Mouse (Mus musculus): ENCODE data around the gene Tor2a. TPM values are rescaled to one million over a fixed set of nuclear protein-coding genes. Genes with fewer than 3 reads are reported as not detected.

The Tor2a gene
- polyA plus RNA-seq, 1 experiment from 2014 or later = 55.8 TPM

GRCm38 (mm10) chr2:32718761-32719160, 38.3 kb upstream of the Tor2a start:
- H3K4me1 ChIP-seq = peaks cover 12% of the 10 kb centered on the region
- H3K9ac ChIP-seq = no peak overlapping the region
- H3K27ac ChIP-seq = no peak overlapping the region
- H3K4me3 ChIP-seq = no peak overlapping the region
- H3K27me3 ChIP-seq = no peaks in the 10 kb centered on the region
- no peak; the same call in 1 of the 2 replicates for ATAC-seq
- H3K36me3 ChIP-seq (ENCODE audit: poor library complexity, severe bottlenecking) = no peaks in the 10 kb centered on the region
- 38% methylated on average over 9 of the region's 9 CpGs for WGBS
- H3K4me2 ChIP-seq = no peak overlapping the region
- H3K9me3 ChIP-seq (replicated peaks) = no peaks in the 10 kb centered on the region

GRCm38 (mm10) chr2:32720053-32720452, 37.0 kb upstream of the Tor2a start:
- 84% methylated on average over 3 of the region's 3 CpGs for WGBS

GRCm38 (mm10) chr2:32720681-32721229, 36.3 kb upstream of the Tor2a start, which contains the start of gene Sh2d3c:
TSS of gene Sh2d3c (plus strand) at chr2:32721055.
- Histone ChIP-seq H3K9ac (peak within 1 kb of the TSS; percentile 45; the same call in 1 of the 2 replicates), H3K36me3 (ENCODE audit: poor library complexity, severe bottlenecking) (no peaks in the 10 kb centered on the region), H3K9me3 (replicated peaks) (no peaks in the 10 kb centered on the region), H3K4me2 (no peak within 1 kb of the TSS), H3K4me3 (no peak within 1 kb of the TSS), H3K4me1 (peaks cover 5% of the 10 kb centered on the region), H3K27ac (no peak within 1 kb of the TSS), H3K27me3 (no peaks in the 10 kb centered on the region)
- ATAC-seq = no peak
- 57% methylated on average over 8 of the region's 8 CpGs for WGBS

More at GRCm38 (mm10) chr2:32720053-32720452, 37.0 kb upstream of the Tor2a start:
- H3K36me3 ChIP-seq (ENCODE audit: poor library complexity, severe bottlenecking) = no peaks in the 10 kb centered on the region
- H3K27ac ChIP-seq = no peak overlapping the region
- ATAC-seq = no peak
- H3K4me3 ChIP-seq = no peak overlapping the region
- peaks cover 5% of the 10 kb centered on the region for H3K4me1 ChIP-seq
- H3K4me2 ChIP-seq = no peak overlapping the region
- H3K9me3 ChIP-seq (replicated peaks) = no peaks in the 10 kb centered on the region
- H3K9ac ChIP-seq = no peak overlapping the region
- no peaks in the 10 kb centered on the region for H3K27me3 ChIP-seq

- Histone ChIP-seq H3K9ac (peak overlapping the region; percentile 21; the same call in 1 of the 2 replicates), H3K4me3 (no peak overlapping the region), H3K4me1 (peaks cover 7% of the 10 kb centered on the region), H3K27ac (no peak overlapping the region), H3K27me3 (no peaks in the 10 kb centered on the region), H3K36me3 (ENCODE audit: poor library complexity, severe bottlenecking) (no peaks in the 10 kb centered on the region), H3K9me3 (replicated peaks) (no peaks in the 10 kb centered on the region), H3K4me2 (no peak overlapping the region)
- 51% methylated on average over 6 of the region's 6 CpGs for WGBS
- no peak for ATAC-seq
Observed at GRCm38 (mm10) chr2:32722046-32722445, 35.0 kb upstream of the Tor2a start.

DNA sequence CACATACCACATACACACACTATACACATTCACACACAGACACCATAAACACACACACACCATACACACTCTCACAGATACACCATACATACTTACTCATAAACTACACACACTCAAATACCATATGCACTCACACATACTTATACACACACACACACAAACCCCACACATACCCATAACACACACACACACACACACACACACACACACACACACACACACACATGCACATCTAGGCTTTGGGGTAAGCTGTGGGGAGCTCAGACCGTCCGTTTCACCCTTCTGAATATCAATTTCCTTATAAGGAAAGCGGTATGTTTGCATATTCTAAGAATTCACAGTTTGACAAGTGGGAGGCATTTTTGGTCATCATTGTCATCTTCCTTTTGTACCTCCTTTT, 34.5 kb upstream of the Tor2a start:
- Histone ChIP-seq H3K9ac (no peak overlapping the region), H3K4me1 (peaks cover 8% of the 10 kb centered on the region), H3K4me3 (no peak overlapping the region), H3K4me2 (no peak overlapping the region), H3K9me3 (replicated peaks) (no peaks in the 10 kb centered on the region), H3K27ac (no peak overlapping the region), H3K27me3 (no peaks in the 10 kb centered on the region), H3K36me3 (ENCODE audit: poor library complexity, severe bottlenecking) (no peaks in the 10 kb centered on the region)
- no peak for ATAC-seq
- 89% methylated on average over 3 of the region's 3 CpGs for WGBS

DNA sequence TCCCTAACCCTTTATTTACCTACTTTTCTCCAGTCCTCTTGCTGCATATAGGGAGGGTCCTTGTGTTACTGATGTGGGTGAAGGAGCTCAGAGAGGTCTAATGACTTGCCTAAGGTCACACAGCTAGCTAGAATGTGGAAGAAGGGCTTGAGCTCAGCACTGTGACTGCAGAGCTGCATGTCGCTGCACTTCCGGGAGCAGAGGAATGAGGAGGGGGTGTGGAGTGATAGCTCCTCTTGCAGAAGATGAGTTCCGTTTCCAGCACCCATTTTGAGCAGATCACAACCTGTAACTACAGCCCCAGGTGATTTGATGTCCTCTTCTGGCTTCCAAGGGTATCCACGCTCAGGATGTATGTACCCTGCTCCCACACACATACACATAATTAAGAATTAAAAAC, 32.9 kb upstream of the Tor2a start:
- Histone ChIP-seq H3K9ac (no peak overlapping the region), H3K27ac (no peak overlapping the region), H3K4me2 (no peak overlapping the region), H3K36me3 (ENCODE audit: poor library complexity, severe bottlenecking) (no peaks in the 10 kb centered on the region), H3K9me3 (replicated peaks) (no peaks in the 10 kb centered on the region), H3K27me3 (0 out of 2 replicates have a peak, but pooled peaks cover 3% of the 10 kb centered on the region), H3K4me3 (no peak overlapping the region), H3K4me1 (peaks cover 3% of the 10 kb centered on the region; the same call in 1 of the 2 replicates)
- ATAC-seq = no peak
- WGBS = 87% methylated on average over 4 of the region's 4 CpGs

DNA sequence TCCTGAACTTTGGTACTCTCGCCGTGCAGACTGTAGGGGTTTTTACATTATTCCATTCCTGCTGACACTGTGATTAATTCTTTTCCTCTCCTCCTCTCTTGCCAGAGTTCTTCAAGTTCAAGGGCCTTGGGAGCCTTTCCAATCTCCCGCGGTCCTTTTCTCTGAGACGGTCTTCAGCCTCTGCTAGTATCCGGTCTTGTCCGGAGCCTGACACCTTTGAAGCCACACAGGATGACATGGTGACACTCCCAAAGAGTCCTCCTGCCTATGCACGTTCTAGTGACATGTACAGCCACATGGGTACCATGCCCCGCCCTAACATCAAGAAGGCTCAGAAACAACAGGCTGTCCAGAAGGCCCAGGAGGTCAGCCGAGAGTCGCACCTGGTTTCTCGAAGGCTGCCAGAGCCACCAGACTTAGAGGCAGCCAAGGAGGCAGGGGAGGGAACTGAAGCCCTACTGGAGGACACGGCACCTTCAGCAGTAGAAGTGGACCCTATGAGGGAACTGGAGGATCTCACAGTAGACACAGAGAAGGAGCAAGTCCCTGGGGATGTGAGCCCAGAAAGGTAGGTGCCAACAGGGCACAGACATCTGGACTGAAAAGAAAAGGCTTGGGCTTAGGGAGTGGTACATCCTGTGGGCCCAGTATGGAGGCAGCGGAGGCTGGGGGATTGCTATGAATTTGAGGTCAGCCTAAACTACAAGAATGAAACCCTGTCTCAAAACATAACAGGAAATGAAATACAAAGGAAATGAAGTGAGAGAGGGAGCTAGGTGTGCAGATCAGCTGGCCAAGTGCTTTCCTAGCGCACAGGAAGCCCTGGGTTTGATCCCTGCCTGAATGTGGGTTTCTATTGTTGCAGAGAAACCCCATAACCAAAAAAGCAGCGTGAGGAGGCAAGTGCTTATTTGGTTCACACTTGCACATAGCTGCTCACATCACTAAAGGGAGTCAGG, 31.9 kb upstream of the Tor2a start:
- WGBS = 84% methylated on average over 16 of the region's 16 CpGs
- no peak overlapping the region for H3K9ac ChIP-seq
- no peak overlapping the region for H3K4me2 ChIP-seq
- H3K4me3 ChIP-seq = no peak overlapping the region
- no peak for ATAC-seq
- H3K27ac ChIP-seq = no peak overlapping the region
- no peaks in the 10 kb centered on the region for H3K9me3 ChIP-seq (replicated peaks)
- H3K4me1 ChIP-seq = peaks cover 3% of the 10 kb centered on the region; the same call in 1 of the 2 replicates
- H3K27me3 ChIP-seq = 0 out of 2 replicates have a peak, but pooled peaks cover 3% of the 10 kb centered on the region
- H3K36me3 ChIP-seq (ENCODE audit: poor library complexity, severe bottlenecking) = no peaks in the 10 kb centered on the region

GRCm38 (mm10) chr2:32727435-32727834, 29.6 kb upstream of the Tor2a start:
- under 1% methylated on average over 16 of the region's 16 CpGs for WGBS
- peak overlapping the region; percentile 57 for H3K4me2 ChIP-seq
- H3K4me1 ChIP-seq = peaks cover 3% of the 10 kb centered on the region; the same call in 1 of the 2 replicates
- no peaks in the 10 kb centered on the region for H3K9me3 ChIP-seq (replicated peaks)
- ATAC-seq = peak; percentile 98
- peak overlapping the region; percentile 50; the same call in 1 of the 2 replicates for H3K9ac ChIP-seq
- H3K27ac ChIP-seq = no peak overlapping the region
- peak overlapping the region; percentile 30 for H3K4me3 ChIP-seq
- H3K27me3 ChIP-seq = 0 out of 2 replicates have a peak, but pooled peaks cover 3% of the 10 kb centered on the region
- no peaks in the 10 kb centered on the region for H3K36me3 ChIP-seq (ENCODE audit: poor library complexity, severe bottlenecking)

- H3K9me3 ChIP-seq (replicated peaks) = no peaks in the 10 kb centered on the region
- H3K4me1 ChIP-seq = peaks cover 3% of the 10 kb centered on the region; the same call in 1 of the 2 replicates
- WGBS = 61% methylated on average over 7 of the region's 7 CpGs
- no peaks in the 10 kb centered on the region for H3K36me3 ChIP-seq (ENCODE audit: poor library complexity, severe bottlenecking)
- no peak for ATAC-seq
- H3K9ac ChIP-seq = peak overlapping the region; percentile 5; the same call in 1 of the 2 replicates
- H3K27ac ChIP-seq = no peak overlapping the region
- no peak overlapping the region for H3K4me3 ChIP-seq
- 0 out of 2 replicates have a peak, but pooled peaks cover 3% of the 10 kb centered on the region for H3K27me3 ChIP-seq
- no peak overlapping the region for H3K4me2 ChIP-seq
Observed at GRCm38 (mm10) chr2:32728463-32728862, 28.6 kb upstream of the Tor2a start.

DNA sequence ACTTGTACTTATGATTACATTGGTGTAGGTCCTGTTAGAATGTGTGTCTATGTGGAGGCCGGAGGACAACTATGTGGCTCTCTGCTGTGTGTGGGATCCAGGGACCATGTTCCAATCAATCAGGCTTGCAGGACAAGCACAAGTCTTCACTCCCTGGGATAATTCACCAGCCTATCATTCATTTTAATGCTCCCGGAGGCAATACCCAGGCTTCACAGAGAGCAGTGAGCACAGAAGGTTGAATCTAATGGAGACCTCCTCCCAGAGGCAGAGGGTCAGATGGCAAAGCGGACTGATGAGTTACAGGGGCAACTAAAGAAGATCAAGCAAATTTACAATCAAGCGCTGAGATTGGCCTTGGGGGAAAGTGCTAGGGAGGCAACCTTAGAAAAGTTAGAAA, 27.5 kb upstream of the Tor2a start:
- 76% methylated on average over 4 of the region's 4 CpGs for WGBS
- Histone ChIP-seq H3K4me2 (no peak overlapping the region), H3K9ac (no peak overlapping the region)

GRCm38 (mm10) chr2:32730854-32731253, 26.2 kb upstream of the Tor2a start:
- Histone ChIP-seq H3K36me3 (ENCODE audit: poor library complexity, severe bottlenecking) (no peaks in the 10 kb centered on the region), H3K4me2 (no peak overlapping the region), H3K9me3 (replicated peaks) (no peaks in the 10 kb centered on the region), H3K4me3 (no peak overlapping the region), H3K27me3 (peaks cover 3% of the 10 kb centered on the region; the same call in 1 of the 2 replicates), H3K9ac (0 out of 2 replicates have a peak overlapping the region, but pooled peaks have one; percentile 21), H3K27ac (no peak overlapping the region), H3K4me1 (peaks cover 3% of the 10 kb centered on the region; the same call in 1 of the 2 replicates)
- ATAC-seq = no peak
- WGBS = 64% methylated on average over 11 of the region's 11 CpGs

More for the DNA sequence above, 27.5 kb upstream of the Tor2a start:
- Histone ChIP-seq H3K9me3 (replicated peaks) (no peaks in the 10 kb centered on the region), H3K4me1 (peaks cover 3% of the 10 kb centered on the region; the same call in 1 of the 2 replicates), H3K27ac (no peak overlapping the region), H3K27me3 (peaks cover 3% of the 10 kb centered on the region; the same call in 1 of the 2 replicates), H3K36me3 (ENCODE audit: poor library complexity, severe bottlenecking) (no peaks in the 10 kb centered on the region), H3K4me3 (no peak overlapping the region)
- ATAC-seq = no peak

GRCm38 (mm10) chr2:32731911-32732310, 25.1 kb upstream of the Tor2a start:
- H3K27ac ChIP-seq = no peak overlapping the region
- peaks cover 3% of the 10 kb centered on the region; the same call in 1 of the 2 replicates for H3K4me1 ChIP-seq
- H3K4me2 ChIP-seq = no peak overlapping the region
- H3K27me3 ChIP-seq = peaks cover 3% of the 10 kb centered on the region; the same call in 1 of the 2 replicates
- H3K4me3 ChIP-seq = no peak overlapping the region
- H3K36me3 ChIP-seq (ENCODE audit: poor library complexity, severe bottlenecking) = no peaks in the 10 kb centered on the region
- no peaks in the 10 kb centered on the region for H3K9me3 ChIP-seq (replicated peaks)
- 81% methylated on average over 4 of the region's 4 CpGs for WGBS
- peak overlapping the region; percentile 9; the same call in 1 of the 2 replicates for H3K9ac ChIP-seq
- no peak for ATAC-seq

All from forebrain, embryonic 13.5 days (tissue).